Comparison of ENCODE assay signal across 15 mouse cellular contexts in the genomic region with DNA sequence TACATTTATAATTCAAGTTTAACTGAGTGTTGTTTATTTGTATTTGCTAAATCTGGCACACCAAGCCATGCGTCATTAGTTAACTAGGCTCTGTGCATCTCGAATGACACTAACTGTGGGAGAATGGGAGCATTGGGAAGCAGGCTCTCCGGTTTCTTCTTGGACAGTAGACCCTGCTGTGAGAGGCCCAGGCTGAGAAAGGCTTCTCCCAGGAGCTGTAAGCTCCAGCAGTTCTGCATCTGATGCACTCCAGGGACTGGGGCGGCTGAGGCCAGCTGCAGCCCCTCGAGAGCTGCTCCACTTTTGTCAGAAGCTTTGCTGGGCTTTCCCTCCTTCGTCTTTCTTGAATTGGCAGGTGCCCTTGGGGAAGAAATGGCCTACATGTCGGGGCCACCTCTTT. TPM values are rescaled to one million over a fixed set of nuclear protein-coding genes. Genes with fewer than 3 reads are reported as not detected.
DNase-seq lines count a peak whose midpoint lies in the region; ATAC-seq and TF ChIP-seq lines count a peak whose summit lies in the region.
"Had no signal": no experiment of that assay in that cellular context is flagged by ENCODE, and none has a peak within 500 bp of the region (broad histone marks: within the 10 kb centered on the region; RNA-seq: fewer than 3 reads in every experiment).

No protein-coding gene starts in this region.

- 27% methylated on average over 7 of the region's 7 CpGs for WGBS in kidney, postnatal 0 days
- WGBS in embryonic facial prominence, embryonic 10.5 days = 28% methylated on average over 7 of the region's 7 CpGs

- H3K36me3 ChIP-seq in kidney, postnatal 0 days (ENCODE audit: insufficient read depth, low read length) = no peaks in the 10 kb centered on the region
- no peaks in the 10 kb centered on the region for H3K36me3 ChIP-seq in embryonic facial prominence, embryonic 10.5 days (replicated peaks)
- H3K36me3 ChIP-seq: limb, embryonic 13.5 days; midbrain, embryonic 12.5 days had no signal

- H3K27ac ChIP-seq in kidney, postnatal 0 days = no peak overlapping the region
- H3K27ac ChIP-seq in embryonic facial prominence, embryonic 10.5 days (replicated peaks) = 0 out of 2 replicates have a peak overlapping the region, but pooled peaks have one; percentile 35
- H3K27ac ChIP-seq: limb, embryonic 13.5 days; midbrain, embryonic 12.5 days had no signal

- H3K9me3 ChIP-seq in kidney, postnatal 0 days (replicated peaks; ENCODE audit: low read length) = no peaks in the 10 kb centered on the region
- no peaks in the 10 kb centered on the region for H3K9me3 ChIP-seq in embryonic facial prominence, embryonic 10.5 days
- H3K9me3 ChIP-seq: midbrain, embryonic 12.5 days had no signal

- no peak overlapping the region for H3K4me2 ChIP-seq in kidney, postnatal 0 days (ENCODE audit: low read length)
- H3K4me2 ChIP-seq: limb, embryonic 13.5 days; lung, embryonic 14.5 days; midbrain, embryonic 12.5 days had no signal

- no peak overlapping the region for H3K4me3 ChIP-seq in kidney, postnatal 0 days (replicated peaks; ENCODE audit: low read depth, low read length)
- no peak overlapping the region for H3K4me3 ChIP-seq in embryonic facial prominence, embryonic 10.5 days
- H3K4me3 ChIP-seq: limb, embryonic 13.5 days; midbrain, embryonic 12.5 days had no signal

- peak; percentile 94 for DNase-seq in heart, adult 11 months
- no peak for DNase-seq in heart, postnatal 36 days
- peak; percentile 67 for DNase-seq in kidney, postnatal 0 days (ENCODE audit: low spot score)
- no peak for DNase-seq in kidney, adult 8-10 months
- DNase-seq in embryonic facial prominence, embryonic 10.5 days (ENCODE audit: low spot score) = no peak
- peak; percentile 21 to 38 for DNase-seq in gastrocnemius, postnatal 4 days (ENCODE audit: low spot score in 2 of 2)
- DNase-seq: adrenal gland, adult 8-10 months; cerebellum, adult 9-10 months; lung, embryonic 14.5 days; thymus, adult 18-20 months had no signal

- H3K9ac ChIP-seq in kidney, postnatal 0 days (ENCODE audit: low read depth, low read length) = no peak overlapping the region
- H3K9ac ChIP-seq: limb, embryonic 13.5 days; lung, embryonic 14.5 days; midbrain, embryonic 12.5 days had no signal

- no peak; the same call in 1 of the 2 replicates for ATAC-seq in kidney, postnatal 0 days (replicated peaks; ENCODE audit: low FRiP score, low read depth)
- no peak for ATAC-seq in megakaryocyte, adult 5-6 weeks (ENCODE audit: poor library complexity, severe bottlenecking)
- ATAC-seq: CD4-positive, CD25-positive, alpha-beta regulatory T cell, adult 4 months; inflammation-experienced regulatory T-cells, adult 6 months had no signal

- no peak for TF ChIP-seq CTCF in kidney, postnatal 0 days (IDR thresholded peaks at IDR 0.05; ENCODE audit: low read depth)

- intact Hi-C loops in heart, postnatal 36 days (cut with DNase I) = no loop called here

- H3K27me3 ChIP-seq in kidney, postnatal 0 days (ENCODE audit: insufficient read depth, low read length) = no peaks in the 10 kb centered on the region
- no peaks in the 10 kb centered on the region for H3K27me3 ChIP-seq in embryonic facial prominence, embryonic 10.5 days (replicated peaks; ENCODE audit: low read depth, poor library complexity, severe bottlenecking)
- H3K27me3 ChIP-seq: limb, embryonic 13.5 days; midbrain, embryonic 12.5 days had no signal

- H3K4me1 ChIP-seq in kidney, postnatal 0 days (replicated peaks; ENCODE audit: insufficient read depth, low read length) = no peaks in the 10 kb centered on the region
- H3K4me1 ChIP-seq in embryonic facial prominence, embryonic 10.5 days = peaks cover 5% of the 10 kb centered on the region; the same call in 1 of the 2 replicates
- H3K4me1 ChIP-seq: limb, embryonic 13.5 days; midbrain, embryonic 12.5 days had no signal

RNA-seq across cellular contexts. Expression of gene 1700028K03Rik, which starts 7.2 kb away (rescaled TPM):
- not detected for total RNA-seq in heart, postnatal 36 days (2021)
- polyA plus RNA-seq in kidney, postnatal 0 days (2015; fragmentation: Nextera tagmentation; extraction: Ambion mirVana) = 0.05 and 0.19 TPM in 2 replicates
- 0.02 and 0.06 TPM in 2 replicates for polyA plus RNA-seq in embryonic facial prominence, embryonic 10.5 days (2016; fragmentation: Nextera tagmentation; extraction: Ambion mirVana)
- under 1 TPM; 0.13 to 0.17 TPM for total RNA-seq in gastrocnemius, postnatal 4 days (2021)
- not detected in 2 replicates for total RNA-seq in megakaryocyte, adult 5-6 weeks (2015)
- total RNA-seq in megakaryocyte, adult 5-6 weeks (2017) = not detected in 2 replicates

RNA-seq across cellular contexts. Expression of gene Gm42669, which starts 34.3 kb away (rescaled TPM):
- total RNA-seq in heart, postnatal 36 days (2021) = under 1 TPM in 1 of 2 experiments, not detected in 1; 0.17 TPM
- 0.16 and 0.18 TPM in 2 replicates for polyA plus RNA-seq in kidney, postnatal 0 days (2015; fragmentation: Nextera tagmentation; extraction: Ambion mirVana)
- 0.38 and 0.42 TPM in 2 replicates for polyA plus RNA-seq in embryonic facial prominence, embryonic 10.5 days (2016; fragmentation: Nextera tagmentation; extraction: Ambion mirVana)
- under 1 TPM; 0.16 to 0.17 TPM for total RNA-seq in gastrocnemius, postnatal 4 days (2021)
- not detected in 2 replicates for total RNA-seq in megakaryocyte, adult 5-6 weeks (2015)
- 0.04 TPM in 1 of 2 replicates, not detected in the other for total RNA-seq in megakaryocyte, adult 5-6 weeks (2017)

RNA-seq across cellular contexts. Expression of gene Rpap2, which starts 55.5 kb away (rescaled TPM):
- 10 to 100 TPM in 1 of 2 experiments, 1 to 10 TPM in 1; 8.4 to 10.2 TPM for total RNA-seq in heart, postnatal 36 days (2021)
- polyA plus RNA-seq in kidney, postnatal 0 days (2015; fragmentation: Nextera tagmentation; extraction: Ambion mirVana) = 17.9 and 18.3 TPM in 2 replicates
- 20.0 and 21.8 TPM in 2 replicates for polyA plus RNA-seq in embryonic facial prominence, embryonic 10.5 days (2016; fragmentation: Nextera tagmentation; extraction: Ambion mirVana)
- total RNA-seq in gastrocnemius, postnatal 4 days (2021) = 10 to 100 TPM; 14.7 to 18.3 TPM
- 8.2 and 10.1 TPM in 2 replicates for total RNA-seq in megakaryocyte, adult 5-6 weeks (2015)
- total RNA-seq in megakaryocyte, adult 5-6 weeks (2017) = 9.9 and 11.7 TPM in 2 replicates

RNA-seq across cellular contexts. Expression of gene Glmn, which starts 56.0 kb away (rescaled TPM):
- total RNA-seq in heart, postnatal 36 days (2021) = 1 to 10 TPM; 3.6 to 4.6 TPM
- 26.0 and 28.3 TPM in 2 replicates for polyA plus RNA-seq in kidney, postnatal 0 days (2015; fragmentation: Nextera tagmentation; extraction: Ambion mirVana)
- polyA plus RNA-seq in embryonic facial prominence, embryonic 10.5 days (2016; fragmentation: Nextera tagmentation; extraction: Ambion mirVana) = 40.1 and 40.5 TPM in 2 replicates
- 10 to 100 TPM; 17.3 TPM for total RNA-seq in gastrocnemius, postnatal 4 days (2021)
- total RNA-seq in megakaryocyte, adult 5-6 weeks (2015) = 6.0 and 6.6 TPM in 2 replicates
- total RNA-seq in megakaryocyte, adult 5-6 weeks (2017) = 2.8 and 3.9 TPM in 2 replicates

Comparison
In these comparisons a context has a peak if more than half of its experiments do, and no peak if none do; other contexts are left out.
1. DNase-seq: peak in heart, adult 11 months (single experiment), kidney, postnatal 0 days (single experiment) and gastrocnemius, postnatal 4 days (2 of 2); none in heart, postnatal 36 days (0 of 2), kidney, adult 8-10 months (0 of 2) and embryonic facial prominence, embryonic 10.5 days (single experiment).